ENCODE assay signal across 8 mouse cellular contexts in the genomic region with DNA sequence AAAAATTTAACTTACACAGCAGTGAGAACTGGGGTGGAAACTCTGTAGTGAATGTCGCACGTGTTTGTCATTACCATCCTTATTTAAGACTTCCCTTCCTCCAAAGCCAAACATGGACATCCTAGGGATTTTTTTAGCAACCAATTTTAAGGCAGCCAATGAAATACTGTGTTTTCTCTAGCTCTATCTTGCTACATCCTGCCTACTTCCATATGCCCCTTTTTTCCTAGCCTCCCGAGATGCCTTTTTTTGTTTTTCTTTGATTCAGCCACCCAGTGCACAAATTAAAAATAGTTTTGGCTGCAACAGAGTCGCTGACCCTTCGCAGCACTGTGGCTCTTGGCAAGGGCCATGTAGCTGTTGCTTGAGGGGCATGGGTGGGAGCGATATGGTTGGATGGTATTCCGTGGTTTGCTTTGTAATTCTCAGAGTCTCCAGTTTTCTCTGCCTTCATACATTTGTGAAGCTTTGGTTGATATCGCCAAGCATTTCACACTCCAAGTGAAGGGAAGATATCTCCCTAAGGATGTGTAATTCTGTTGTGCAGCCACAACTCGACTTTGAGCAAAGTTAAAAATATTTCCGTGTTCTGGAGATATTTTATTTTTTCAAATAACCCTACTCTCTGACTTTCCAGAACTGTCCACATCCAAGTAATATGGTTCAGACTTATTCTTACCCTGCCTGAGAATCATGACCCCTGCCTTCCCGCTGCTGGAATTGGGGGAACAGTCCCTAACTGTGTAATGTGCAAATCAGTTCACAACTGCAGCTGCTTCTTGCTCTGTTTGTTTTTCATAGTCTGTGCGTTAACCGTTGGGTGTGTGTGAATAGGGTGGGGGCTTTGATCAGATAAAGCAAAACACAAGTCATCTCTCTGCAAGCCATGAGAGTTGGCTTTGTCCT.
DNase-seq lines count a peak whose midpoint lies in the region; ATAC-seq lines count a peak whose summit lies in the region.
"Had no signal": no experiment of that assay in that cellular context is flagged by ENCODE, and none has a peak within 500 bp of the region (broad histone marks: within the 10 kb centered on the region; RNA-seq: fewer than 3 reads in every experiment).

No protein-coding gene starts in this region.

- ATAC-seq in embryonic facial prominence, embryonic 12.5 days (ENCODE audit: insufficient number of reproducible peaks, insufficient read depth, low FRiP score, low TSS enrichment) = peak; percentile 35; the same call in 1 of the 2 replicates
- peak; percentile 51; the same call in 1 of the 2 replicates for ATAC-seq in hindbrain, embryonic 11.5 days (ENCODE audit: low FRiP score)
- ATAC-seq in limb, embryonic 15.5 days (ENCODE audit: insufficient number of reproducible peaks, low FRiP score, low TSS enrichment, low read depth) = peak; percentile 55; the same call in 1 of the 2 replicates
- ATAC-seq in liver, embryonic 11.5 days (replicated peaks; ENCODE audit: low FRiP score) = no peak

- no peaks in the 10 kb centered on the region for H3K36me3 ChIP-seq in embryonic facial prominence, embryonic 12.5 days
- H3K36me3 ChIP-seq in hindbrain, embryonic 11.5 days (ENCODE audit: control insufficient read depth, insufficient read depth, low read length) = no peaks in the 10 kb centered on the region
- no peaks in the 10 kb centered on the region for H3K36me3 ChIP-seq in limb, embryonic 15.5 days
- no peaks in the 10 kb centered on the region for H3K36me3 ChIP-seq in liver, embryonic 11.5 days (ENCODE audit: control insufficient read depth, insufficient read depth, low read length)

- WGBS in embryonic facial prominence, embryonic 12.5 days = 28% methylated on average over 13 of the region's 13 CpGs
- 65% methylated on average over 13 of the region's 13 CpGs for WGBS in hindbrain, embryonic 11.5 days
- 35% methylated on average over 13 of the region's 13 CpGs for WGBS in limb, embryonic 15.5 days
- 74% methylated on average over 13 of the region's 13 CpGs for WGBS in liver, embryonic 11.5 days

- peak overlapping the region; percentile 82 for H3K27ac ChIP-seq in embryonic facial prominence, embryonic 12.5 days
- H3K27ac ChIP-seq in hindbrain, embryonic 11.5 days (ENCODE audit: low read depth, low read length) = no peak overlapping the region
- peak overlapping the region; percentile 65 for H3K27ac ChIP-seq in limb, embryonic 15.5 days
- H3K27ac ChIP-seq in liver, embryonic 11.5 days (ENCODE audit: low read depth, low read length) = no peak overlapping the region

- H3K4me3 ChIP-seq in embryonic facial prominence, embryonic 12.5 days = no peak overlapping the region
- no peak overlapping the region for H3K4me3 ChIP-seq in hindbrain, embryonic 11.5 days (ENCODE audit: low read depth, low read length)
- peak overlapping the region; percentile 17; the same call in 1 of the 2 replicates for H3K4me3 ChIP-seq in limb, embryonic 15.5 days
- H3K4me3 ChIP-seq in liver, embryonic 11.5 days (ENCODE audit: low read depth, low read length) = no peak overlapping the region

- H3K9ac ChIP-seq in embryonic facial prominence, embryonic 12.5 days = no peak overlapping the region
- H3K9ac ChIP-seq in hindbrain, embryonic 11.5 days (ENCODE audit: low read depth, low read length) = no peak overlapping the region
- H3K9ac ChIP-seq in limb, embryonic 15.5 days = no peak overlapping the region
- no peak overlapping the region for H3K9ac ChIP-seq in liver, embryonic 11.5 days (ENCODE audit: low read depth, low read length)

- peak overlapping the region; percentile 26 for H3K4me2 ChIP-seq in embryonic facial prominence, embryonic 12.5 days (replicated peaks)
- no peak overlapping the region for H3K4me2 ChIP-seq in hindbrain, embryonic 11.5 days (replicated peaks; ENCODE audit: low read depth, low read length)
- peak overlapping the region; percentile 36 for H3K4me2 ChIP-seq in limb, embryonic 15.5 days
- H3K4me2 ChIP-seq in liver, embryonic 11.5 days = no peak overlapping the region

- DNase-seq in left cerebral cortex, adult 11 months (ENCODE audit: low spot score) = peak; percentile 9
- DNase-seq in left cerebral cortex, postnatal 4 days = no peak
- DNase-seq in hindbrain, embryonic 11.5 days (ENCODE audit: low spot score) = peak; percentile 19
- no peak for DNase-seq in liver, embryonic 11.5 days (ENCODE audit: low spot score)
- DNase-seq in lung, postnatal 4 days = no peak
- DNase-seq: thymus, postnatal 14 days had no signal

- peaks cover 20% of the 10 kb centered on the region for H3K4me1 ChIP-seq in embryonic facial prominence, embryonic 12.5 days
- no peaks in the 10 kb centered on the region for H3K4me1 ChIP-seq in hindbrain, embryonic 11.5 days (replicated peaks; ENCODE audit: control insufficient read depth, insufficient read depth, low read length)
- peaks cover 15% of the 10 kb centered on the region for H3K4me1 ChIP-seq in limb, embryonic 15.5 days
- H3K4me1 ChIP-seq in liver, embryonic 11.5 days (replicated peaks; ENCODE audit: control insufficient read depth, insufficient read depth, low read length) = no peaks in the 10 kb centered on the region

- no peaks in the 10 kb centered on the region for H3K27me3 ChIP-seq in embryonic facial prominence, embryonic 12.5 days
- no peaks in the 10 kb centered on the region for H3K27me3 ChIP-seq in hindbrain, embryonic 11.5 days (ENCODE audit: control insufficient read depth, insufficient read depth, low read length)
- no peaks in the 10 kb centered on the region for H3K27me3 ChIP-seq in limb, embryonic 15.5 days
- no peaks in the 10 kb centered on the region for H3K27me3 ChIP-seq in liver, embryonic 11.5 days (replicated peaks; ENCODE audit: control insufficient read depth, insufficient read depth, low read length)

- H3K9me3 ChIP-seq in embryonic facial prominence, embryonic 12.5 days = no peaks in the 10 kb centered on the region
- H3K9me3 ChIP-seq in hindbrain, embryonic 11.5 days (ENCODE audit: control insufficient read depth, low read length) = no peaks in the 10 kb centered on the region
- no peaks in the 10 kb centered on the region for H3K9me3 ChIP-seq in limb, embryonic 15.5 days
- H3K9me3 ChIP-seq in liver, embryonic 11.5 days (ENCODE audit: control insufficient read depth, low read length) = no peaks in the 10 kb centered on the region

- intact Hi-C loops in left cerebral cortex, postnatal 4 days (cut with DNase I) = loop anchor here (5.0 to 10.0 kb wide), 2 partner anchors 186 to 808 kb away; no protein-coding TSS in a partner anchor

Comparison
In these comparisons a context has a peak if more than half of its experiments do, and no peak if none do; other contexts are left out.
1. DNase-seq: peak in left cerebral cortex, adult 11 months (single experiment) and hindbrain, embryonic 11.5 days (single experiment); none in left cerebral cortex, postnatal 4 days (single experiment), liver, embryonic 11.5 days (single experiment) and lung, postnatal 4 days (0 of 2).
2. H3K27ac ChIP-seq: peak in embryonic facial prominence, embryonic 12.5 days (single experiment) and limb, embryonic 15.5 days (single experiment); none in hindbrain, embryonic 11.5 days (single experiment) and liver, embryonic 11.5 days (single experiment).
3. H3K4me2 ChIP-seq: peak in embryonic facial prominence, embryonic 12.5 days (single experiment) and limb, embryonic 15.5 days (single experiment); none in hindbrain, embryonic 11.5 days (single experiment) and liver, embryonic 11.5 days (single experiment).